8 mouse cellular contexts compared by ENCODE assay signal in genomic region chr12:86885336-86885735, GRCm38 (mm10). TPM values are rescaled to one million over a fixed set of nuclear protein-coding genes. Genes with fewer than 3 reads are reported as not detected.
DNase-seq lines count a peak whose midpoint lies in the region; ATAC-seq and TF ChIP-seq lines count a peak whose summit lies in the region.

No protein-coding gene starts in this region.

- H3K4me1 ChIP-seq in lung, embryonic 14.5 days (ENCODE audit: insufficient read depth) = peaks cover 39% of the 10 kb centered on the region
- peaks cover 26% of the 10 kb centered on the region for H3K4me1 ChIP-seq in lung, adult 2 months (ENCODE audit: control insufficient read depth, insufficient read depth, low read length)
- peaks cover 97% of the 10 kb centered on the region for H3K4me1 ChIP-seq in forebrain, embryonic 10.5 days
- H3K4me1 ChIP-seq in limb, embryonic 11.5 days (ENCODE audit: control insufficient read depth, insufficient read depth, low read length) = peaks cover 41% of the 10 kb centered on the region
- peaks cover 38% of the 10 kb centered on the region for H3K4me1 ChIP-seq in neural tube, embryonic 14.5 days (ENCODE audit: control insufficient read depth, insufficient read depth, low read length)

- no peak for TF ChIP-seq CTCF in lung, embryonic 14.5 days (IDR thresholded peaks at IDR 0.05; ENCODE audit: low read depth)
- no peak for TF ChIP-seq CTCF in lung, adult 2 months (IDR thresholded peaks at IDR 0.05; ENCODE audit: insufficient read depth, low read length)

- TF ChIP-seq POLR2A in lung, adult 2 months (IDR thresholded peaks at IDR 0.05; ENCODE audit: borderline replicate concordance, extremely low read depth, low read depth, low read length) = no peak

- 0 out of 2 replicates have a peak, but pooled peaks cover 3% of the 10 kb centered on the region for H3K27me3 ChIP-seq in lung, embryonic 14.5 days (ENCODE audit: insufficient read depth, low read length)
- H3K27me3 ChIP-seq in forebrain, embryonic 10.5 days (ENCODE audit: poor library complexity, severe bottlenecking) = peaks cover 47% of the 10 kb centered on the region
- no peaks in the 10 kb centered on the region for H3K27me3 ChIP-seq in limb, embryonic 11.5 days (ENCODE audit: control insufficient read depth, insufficient read depth, low read length)
- H3K27me3 ChIP-seq in neural tube, embryonic 14.5 days (ENCODE audit: control insufficient read depth, insufficient read depth, low read length) = peaks cover 4% of the 10 kb centered on the region; the same call in 1 of the 2 replicates

- DNase-seq in lung, embryonic 14.5 days = no peak
- DNase-seq in lung, adult 2 months = no peak
- no peak for DNase-seq in forebrain, embryonic 10.5 days (ENCODE audit: extremely low spot score, low spot score)
- no peak for DNase-seq in limb, embryonic 11.5 days (ENCODE audit: low spot score)
- no peak for DNase-seq in cerebellum, adult 9-11 months
- no peak for DNase-seq in left cerebral cortex, postnatal 10 days (ENCODE audit: extremely low spot score in 1 of 2, low spot score in 2 of 2)
- no peak for DNase-seq in kidney, adult 9 months

- ATAC-seq in lung, embryonic 14.5 days (ENCODE audit: insufficient read depth) = no peak
- ATAC-seq in limb, embryonic 11.5 days (ENCODE audit: insufficient number of reproducible peaks, low FRiP score, low TSS enrichment, low read depth) = no peak
- ATAC-seq in neural tube, embryonic 14.5 days (ENCODE audit: low read depth) = no peak

- H3K27ac ChIP-seq in lung, embryonic 14.5 days (ENCODE audit: low read depth) = peak overlapping the region; percentile 100
- peak overlapping the region; percentile 98 for H3K27ac ChIP-seq in forebrain, embryonic 10.5 days
- H3K27ac ChIP-seq in limb, embryonic 11.5 days (replicated peaks; ENCODE audit: low read depth, low read length) = no peak overlapping the region
- H3K27ac ChIP-seq in neural tube, embryonic 14.5 days (ENCODE audit: low read depth, low read length) = peak overlapping the region; percentile 99

- intact Hi-C loops in left cerebral cortex, postnatal 10 days (cut with DNase I) = loop anchor here (2.0 kb wide), 1 partner anchor 61 kb away; no protein-coding TSS in a partner anchor

- H3K36me3 ChIP-seq in lung, embryonic 14.5 days (ENCODE audit: insufficient read depth) = peaks cover 6% of the 10 kb centered on the region; the same call in 1 of the 2 replicates
- peaks cover 13% of the 10 kb centered on the region for H3K36me3 ChIP-seq in forebrain, embryonic 10.5 days (replicated peaks)
- H3K36me3 ChIP-seq in limb, embryonic 11.5 days (ENCODE audit: control insufficient read depth, insufficient read depth, low read length) = no peaks in the 10 kb centered on the region
- no peaks in the 10 kb centered on the region for H3K36me3 ChIP-seq in neural tube, embryonic 14.5 days (ENCODE audit: control insufficient read depth, insufficient read depth, low read length)

- H3K9ac ChIP-seq in lung, embryonic 14.5 days = peak overlapping the region; percentile 47
- H3K9ac ChIP-seq in limb, embryonic 11.5 days (ENCODE audit: low read length) = no peak overlapping the region
- H3K9ac ChIP-seq in neural tube, embryonic 14.5 days (replicated peaks; ENCODE audit: low read depth, low read length) = peak overlapping the region; percentile 100

- peak overlapping the region; percentile 94 for H3K4me3 ChIP-seq in lung, embryonic 14.5 days (ENCODE audit: low read depth, low read length)
- no peak overlapping the region for H3K4me3 ChIP-seq in lung, adult 2 months (replicated peaks; ENCODE audit: extremely low read depth, low read depth, low read length)
- peak overlapping the region; percentile 82 for H3K4me3 ChIP-seq in forebrain, embryonic 10.5 days
- H3K4me3 ChIP-seq in limb, embryonic 11.5 days (ENCODE audit: low read depth, low read length) = peak overlapping the region; percentile 89
- H3K4me3 ChIP-seq in neural tube, embryonic 14.5 days (ENCODE audit: low read depth, low read length) = peak overlapping the region; percentile 95

- peak overlapping the region; percentile 72 for H3K4me2 ChIP-seq in lung, embryonic 14.5 days
- peak overlapping the region; percentile 97 for H3K4me2 ChIP-seq in limb, embryonic 11.5 days (ENCODE audit: low read depth, severe bottlenecking)
- peak overlapping the region; percentile 70 for H3K4me2 ChIP-seq in neural tube, embryonic 14.5 days (ENCODE audit: low read depth, low read length)

- no peaks in the 10 kb centered on the region for H3K9me3 ChIP-seq in lung, embryonic 14.5 days (ENCODE audit: low read depth, low read length)
- no peaks in the 10 kb centered on the region for H3K9me3 ChIP-seq in forebrain, embryonic 10.5 days
- no peaks in the 10 kb centered on the region for H3K9me3 ChIP-seq in limb, embryonic 11.5 days (ENCODE audit: control insufficient read depth, low read length)
- no peaks in the 10 kb centered on the region for H3K9me3 ChIP-seq in neural tube, embryonic 14.5 days (ENCODE audit: control insufficient read depth, low read length)

- 10% methylated on average over 6 of the region's 6 CpGs for WGBS in lung, embryonic 14.5 days
- 13% methylated on average over 6 of the region's 6 CpGs for WGBS in lung, adult 2 months
- 7% methylated on average over 6 of the region's 6 CpGs for WGBS in forebrain, embryonic 10.5 days
- 13% methylated on average over 6 of the region's 6 CpGs for WGBS in limb, embryonic 11.5 days
- WGBS in neural tube, embryonic 14.5 days = 9% methylated on average over 6 of the region's 6 CpGs

RNA-seq across cellular contexts. Expression of gene Irf2bpl, which starts 0.7 kb away (rescaled TPM):
- polyA plus RNA-seq in lung, embryonic 14.5 days (2014; fragmentation: Nextera tagmentation; extraction: Ambion mirVana) = 44.6 and 44.8 TPM in 2 replicates
- polyA plus RNA-seq in lung, adult 2 months (2012; rRNA removed) = 50.0 and 79.4 TPM in 2 replicates
- 20.5 and 22.6 TPM in 2 replicates for polyA plus RNA-seq in forebrain, embryonic 10.5 days (2016; fragmentation: Nextera tagmentation; extraction: Ambion mirVana)
- polyA plus RNA-seq in limb, embryonic 11.5 days (2014; fragmentation: Nextera tagmentation; extraction: Ambion mirVana) = 17.9 and 22.0 TPM in 2 replicates
- polyA plus RNA-seq in neural tube, embryonic 14.5 days (2014; fragmentation: Nextera tagmentation; extraction: Ambion mirVana) = 47.6 and 58.3 TPM in 2 replicates
- 10 to 100 TPM; 86.4 to 89.5 TPM for total RNA-seq in left cerebral cortex, postnatal 10 days (2021)
